Mouse (Mus musculus) hindbrain, embryonic 11.5 days (tissue): ENCODE results near the gene Elf2. TPM values are rescaled to one million over a fixed set of nuclear protein-coding genes. Genes with fewer than 3 reads are reported as not detected.
"Not testable (repeated sequence)": the region's sequence is repeated elsewhere in the genome, so short reads cannot be mapped to it uniquely, and the experiment has no call there.

Experiments
- ATAC-seq: fragments of 200-750 bp; cut with Nextera tagmentation; 2 replicates; pipeline ENCODE4 v1.8.0; 2017; ENCODE audit warnings: mild to moderate bottlenecking, moderate TSS enrichment, moderate library complexity; ENCODE audit not compliant: low FRiP score
- DNase-seq: peaks from one replicate; pipeline ENCODE4 v3.0.0-alpha.2; 2015; ENCODE audit warnings: low spot score
- H3K27ac ChIP-seq: fragments of 300-500 bp; sonication (generic); 2 replicates; pipeline ENCODE4 v1.5.1; 2014; ENCODE audit warnings: mild to moderate bottlenecking, low read depth, low read length
- H3K27me3 ChIP-seq: fragments of 300-500 bp; sonication (generic); 2 replicates; pipeline ENCODE4 v1.6.1; 2014; ENCODE audit warnings: mild to moderate bottlenecking, low read length, moderate library complexity, mixed read lengths; ENCODE audit not compliant: control insufficient read depth, insufficient read depth
- H3K36me3 ChIP-seq: fragments of 300-500 bp; sonication (generic); 2 replicates; pipeline ENCODE4 v1.6.1; 2014; ENCODE audit warnings: mild to moderate bottlenecking, low read length, moderate library complexity, mixed read lengths; ENCODE audit not compliant: control insufficient read depth, insufficient read depth
- H3K4me1 ChIP-seq: fragments of 300-500 bp; sonication (generic); replicated peaks from 2 replicates; pipeline ENCODE4 v1.6.1; 2014; ENCODE audit warnings: low read length, mixed read lengths; ENCODE audit not compliant: control insufficient read depth, insufficient read depth
- H3K4me2 ChIP-seq: fragments of 300-500 bp; sonication (generic); replicated peaks from 2 replicates; pipeline ENCODE4 v1.6.1; 2014; ENCODE audit warnings: mild to moderate bottlenecking, low read depth, low read length
- H3K4me3 ChIP-seq: fragments of 300-500 bp; sonication (generic); 2 replicates; pipeline ENCODE4 v1.5.1; 2014; ENCODE audit warnings: low read depth, low read length
- H3K9ac ChIP-seq: fragments of 300-500 bp; sonication (generic); 2 replicates; pipeline ENCODE4 v1.6.1; 2014; ENCODE audit warnings: low read depth, low read length
- H3K9me3 ChIP-seq: fragments of 300-500 bp; sonication (generic); 2 replicates; pipeline ENCODE4 v1.6.1; 2016; ENCODE audit warnings: low read length; ENCODE audit not compliant: control insufficient read depth
- WGBS: fragments of 180-500 bp; shearing (Covaris S2); extraction: QIAGEN DNeasy Blood & Tissue Kit; methylation state at CpG from one replicate; pipeline ENCODE4 v1.1.7; 2014; 5-methylcytosine and 5-hydroxymethylcytosine counted together
- polyA plus RNA-seq: library from polyadenylated mRNA; unstranded; fragments of >200 nt; fragmentation: Nextera tagmentation; extraction: Ambion mirVana; gene quantifications from 2 replicates; pipeline ENCODE4 v1.2.1, GENCODE M21; 2014

The Elf2 gene
- polyA plus RNA-seq, 1 experiment from 2014 or later = 45.4 TPM

GRCm38 (mm10) chr3:51354956-51355355, 14.5 kb upstream of the Elf2 start:
- not testable (repeated sequence) for H3K4me1 ChIP-seq, DNase-seq, H3K9ac ChIP-seq, H3K9me3 ChIP-seq, H3K27me3 ChIP-seq, H3K27ac ChIP-seq, H3K4me2 ChIP-seq, H3K36me3 ChIP-seq, ATAC-seq, H3K4me3 ChIP-seq
- WGBS = 92% methylated on average over 6 of the region's 6 CpGs

GRCm38 (mm10) chr3:51354034-51354427, 13.6 kb upstream of the Elf2 start:
- H3K27ac ChIP-seq = no peak overlapping the region
- WGBS = 80% methylated on average over 3 of the region's 3 CpGs
- H3K36me3 ChIP-seq = no peaks in the 10 kb centered on the region
- H3K9ac ChIP-seq = no peak overlapping the region
- H3K4me1 ChIP-seq = no peaks in the 10 kb centered on the region
- no peak for DNase-seq
- H3K27me3 ChIP-seq = peaks cover 7% of the 10 kb centered on the region
- H3K4me3 ChIP-seq = no peak overlapping the region
- no peaks in the 10 kb centered on the region for H3K9me3 ChIP-seq
- H3K4me2 ChIP-seq = no peak overlapping the region
- no peak for ATAC-seq

GRCm38 (mm10) chr3:51353325-51354033, 13.0 kb upstream of the Elf2 start:
- Histone ChIP-seq H3K4me2 (no peak overlapping the region), H3K36me3 (no peaks in the 10 kb centered on the region), H3K4me1 (no peaks in the 10 kb centered on the region), H3K9me3 (no peaks in the 10 kb centered on the region), H3K27me3 (peaks cover 4% of the 10 kb centered on the region; the same call in 1 of the 2 replicates), H3K9ac (no peak overlapping the region), H3K4me3 (no peak overlapping the region), H3K27ac (no peak overlapping the region)
- ATAC-seq (0 out of 2 replicates have a peak, but pooled peaks have one; percentile 33), DNase-seq (peak; percentile 41)
- 69% methylated on average over 4 of the region's 4 CpGs for WGBS

GRCm38 (mm10) chr3:51350806-51351205, 10.3 kb upstream of the Elf2 start:
- no peak overlapping the region for H3K27ac ChIP-seq
- H3K9ac ChIP-seq = no peak overlapping the region
- no peaks in the 10 kb centered on the region for H3K27me3 ChIP-seq
- no peaks in the 10 kb centered on the region for H3K9me3 ChIP-seq
- ATAC-seq (no peak), DNase-seq (no peak)
- 17% methylated on average over 3 of the region's 3 CpGs for WGBS
- H3K4me2 ChIP-seq = no peak overlapping the region
- no peaks in the 10 kb centered on the region for H3K4me1 ChIP-seq
- no peaks in the 10 kb centered on the region for H3K36me3 ChIP-seq
- H3K4me3 ChIP-seq = no peak overlapping the region

- DNase-seq = no peak
- H3K36me3 ChIP-seq = no peaks in the 10 kb centered on the region
- no peak overlapping the region for H3K4me2 ChIP-seq
- H3K9me3 ChIP-seq = no peaks in the 10 kb centered on the region
- H3K4me1 ChIP-seq = no peaks in the 10 kb centered on the region
- no peak overlapping the region for H3K4me3 ChIP-seq
- WGBS = 59% methylated on average over 3 of the region's 3 CpGs
- ATAC-seq = no peak
- H3K27me3 ChIP-seq = no peaks in the 10 kb centered on the region
- H3K27ac ChIP-seq = no peak overlapping the region
- H3K9ac ChIP-seq = no peak overlapping the region
Measured at GRCm38 (mm10) chr3:51348646-51349238, 8.3 kb upstream of the Elf2 start.

- not testable (repeated sequence) for H3K4me1 ChIP-seq, H3K9me3 ChIP-seq, H3K4me3 ChIP-seq, H3K36me3 ChIP-seq, H3K27me3 ChIP-seq, H3K9ac ChIP-seq, ATAC-seq, DNase-seq, H3K27ac ChIP-seq, H3K4me2 ChIP-seq
- WGBS = 88% methylated on average over 2 of the region's 2 CpGs
Measured at GRCm38 (mm10) chr3:51345017-51345416, 4.6 kb upstream of the Elf2 start.

GRCm38 (mm10) chr3:51344182-51344581, 3.7 kb upstream of the Elf2 start:
- not testable (repeated sequence) for H3K4me1 ChIP-seq, H3K9ac ChIP-seq, H3K4me3 ChIP-seq, ATAC-seq, DNase-seq, H3K9me3 ChIP-seq, H3K36me3 ChIP-seq, H3K27ac ChIP-seq, H3K27me3 ChIP-seq, H3K4me2 ChIP-seq
- WGBS = 91% methylated on average over 6 of the region's 6 CpGs

GRCm38 (mm10) chr3:51343260-51343659, 2.8 kb upstream of the Elf2 start:
- Histone ChIP-seq H3K4me1 (no peaks in the 10 kb centered on the region), H3K36me3 (no peaks in the 10 kb centered on the region), H3K9ac (no peak overlapping the region), H3K9me3 (no peaks in the 10 kb centered on the region), H3K4me3 (no peak overlapping the region), H3K27ac (no peak overlapping the region), H3K27me3 (no peaks in the 10 kb centered on the region), H3K4me2 (no peak overlapping the region)
- ATAC-seq = no peak
- 97% methylated on average over 4 of the region's 4 CpGs for WGBS
- no peak for DNase-seq

- H3K27me3 ChIP-seq = no peaks in the 10 kb centered on the region
Measured at GRCm38 (mm10) chr3:51342152-51342551, 1.7 kb upstream of the Elf2 start.

More at GRCm38 (mm10) chr3:51342152-51342551, 1.7 kb upstream of the Elf2 start:
- no peaks in the 10 kb centered on the region for H3K9me3 ChIP-seq
- peak overlapping the region; percentile 98 for H3K27ac ChIP-seq
- H3K36me3 ChIP-seq = no peaks in the 10 kb centered on the region
- 11% methylated on average over 9 of the region's 9 CpGs for WGBS
- peak overlapping the region; percentile 76 for H3K4me3 ChIP-seq
- no peak for DNase-seq
- ATAC-seq = no peak
- H3K9ac ChIP-seq = peak overlapping the region; percentile 91
- no peaks in the 10 kb centered on the region for H3K4me1 ChIP-seq
- H3K4me2 ChIP-seq = peak overlapping the region; percentile 88
